Mouse (Mus musculus): ENCODE data around the gene Ngrn. TPM values are rescaled to one million over a fixed set of nuclear protein-coding genes. Genes with fewer than 3 reads are reported as not detected.

The Ngrn gene
- polyA plus RNA-seq, 1 experiment: 21.6 TPM

DNA sequence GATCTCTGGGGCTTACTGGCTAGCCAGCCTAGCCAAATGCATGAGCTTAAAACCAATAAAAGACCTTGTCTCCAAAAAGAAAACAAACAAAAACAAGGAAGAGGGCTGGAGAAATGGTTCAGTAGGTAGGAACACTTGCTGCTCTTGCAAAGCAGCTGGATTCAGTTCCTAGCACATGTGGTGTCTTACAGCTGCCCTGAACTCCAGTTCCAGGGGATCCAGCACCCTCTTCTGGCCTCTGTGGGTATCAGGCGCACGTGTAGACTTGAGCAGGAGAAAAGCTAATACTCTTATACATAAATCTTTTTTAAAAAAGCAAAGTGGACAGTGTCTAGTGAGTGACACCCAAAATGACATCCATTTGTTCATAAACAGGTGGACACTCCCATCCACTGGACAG lies 40.5 kb downstream of the Ngrn start:
- H3K4me3 ChIP-seq (ENCODE audit: insufficient read depth, low read depth, low read length): no peak overlapping the region
- H3K36me3 ChIP-seq (ENCODE audit: control insufficient read depth, insufficient read depth, low read length): no peaks in the 10 kb centered on the region
- no peak for DNase-seq
- 80% methylated on average over 2 of the region's 2 CpGs for WGBS
- no peaks in the 10 kb centered on the region for H3K27me3 ChIP-seq (replicated peaks; ENCODE audit: control insufficient read depth, insufficient read depth, low read length)
- H3K27ac ChIP-seq (ENCODE audit: insufficient read depth, low read depth, low read length): no peak overlapping the region
- no peak for TF ChIP-seq CTCF (conservative IDR thresholded peaks at IDR 0.05; ENCODE audit: insufficient read depth, insufficient read length, low read depth, low read length)
- TF ChIP-seq POLR2A (IDR thresholded peaks at IDR 0.05; ENCODE audit: low read depth, low read length): no peak
- no peaks in the 10 kb centered on the region for H3K4me1 ChIP-seq (ENCODE audit: control insufficient read depth, insufficient read depth, low read length)

GRCm38 (mm10) chr7:80307766-80308165 lies 46.8 kb downstream of the Ngrn start:
- H3K36me3 ChIP-seq (ENCODE audit: control insufficient read depth, insufficient read depth, low read length): no peaks in the 10 kb centered on the region
- H3K27ac ChIP-seq (ENCODE audit: insufficient read depth, low read depth, low read length): no peak overlapping the region
- 67% methylated on average over 3 of the region's 3 CpGs for WGBS
- TF ChIP-seq CTCF (conservative IDR thresholded peaks at IDR 0.05; ENCODE audit: insufficient read depth, insufficient read length, low read depth, low read length) (no peak), POLR2A (IDR thresholded peaks at IDR 0.05; ENCODE audit: low read depth, low read length) (no peak)
- no peaks in the 10 kb centered on the region for H3K27me3 ChIP-seq (replicated peaks; ENCODE audit: control insufficient read depth, insufficient read depth, low read length)
- no peaks in the 10 kb centered on the region for H3K4me1 ChIP-seq (ENCODE audit: control insufficient read depth, insufficient read depth, low read length)
- no peak for DNase-seq
- no peak overlapping the region for H3K4me3 ChIP-seq (ENCODE audit: insufficient read depth, low read depth, low read length)

DNA sequence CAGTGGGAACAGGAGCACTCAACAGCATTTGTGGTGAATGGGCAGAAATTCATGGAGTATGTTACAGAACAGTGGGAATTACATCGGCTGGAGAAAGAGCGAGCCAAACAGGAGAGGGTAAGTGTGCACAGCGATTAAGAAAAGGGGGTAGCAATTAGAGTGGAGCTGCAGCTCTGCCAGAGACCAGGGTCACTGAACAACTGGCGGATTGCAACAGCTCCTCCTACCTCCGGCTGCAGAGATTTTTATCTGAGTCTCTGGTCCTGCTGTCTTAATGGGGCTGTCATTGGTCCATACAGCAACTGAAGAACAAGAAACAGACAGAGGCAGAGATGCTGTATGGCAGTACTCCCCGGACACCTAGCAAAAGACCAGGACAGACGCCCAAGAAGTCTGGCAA lies 49.8 kb downstream of the Ngrn start:
- DNase-seq: no peak
- Histone ChIP-seq H3K4me1 (ENCODE audit: control insufficient read depth, insufficient read depth, low read length) (no peaks in the 10 kb centered on the region), H3K27ac (ENCODE audit: insufficient read depth, low read depth, low read length) (no peak overlapping the region), H3K36me3 (ENCODE audit: control insufficient read depth, insufficient read depth, low read length) (no peaks in the 10 kb centered on the region), H3K4me3 (ENCODE audit: insufficient read depth, low read depth, low read length) (no peak overlapping the region), H3K27me3 (replicated peaks; ENCODE audit: control insufficient read depth, insufficient read depth, low read length) (no peaks in the 10 kb centered on the region)
- TF ChIP-seq POLR2A (IDR thresholded peaks at IDR 0.05; ENCODE audit: low read depth, low read length): no peak
- no peak for TF ChIP-seq CTCF (conservative IDR thresholded peaks at IDR 0.05; ENCODE audit: insufficient read depth, insufficient read length, low read depth, low read length)
- 79% methylated on average over 7 of the region's 7 CpGs for WGBS

Other genes with a start within 250 kb of the Ngrn start
- gene Zfp710, start 236.4 kb upstream of the Ngrn start, polyA plus RNA-seq (2012; rRNA removed): 22.6 and 26.4 TPM in 2 replicates
- 651 and 688 TPM in 2 replicates for gene Idh2, start 145.8 kb upstream of the Ngrn start, polyA plus RNA-seq (2012; rRNA removed)
- 24.4 and 26.3 TPM in 2 replicates for gene Sema4b, start 74.4 kb upstream of the Ngrn start, polyA plus RNA-seq (2012; rRNA removed)
- 333 and 344 TPM in 2 replicates for gene Cib1, start 28.4 kb upstream of the Ngrn start, polyA plus RNA-seq (2012; rRNA removed)
- gene Gdpgp1, start 28.4 kb upstream of the Ngrn start, polyA plus RNA-seq (2012; rRNA removed): 2.4 and 2.6 TPM in 2 replicates
- 1.4 and 1.7 TPM in 2 replicates for gene Ttll13, start 14.8 kb upstream of the Ngrn start, polyA plus RNA-seq (2012; rRNA removed)
- 8.8 and 10.1 TPM in 2 replicates for gene Vps33b, start 8.4 kb downstream of the Ngrn start, polyA plus RNA-seq (2012; rRNA removed)
- 1.6 and 1.7 TPM in 2 replicates for gene Prc1, start 33.2 kb downstream of the Ngrn start, polyA plus RNA-seq (2012; rRNA removed)
- gene Rccd1, start 63.2 kb downstream of the Ngrn start, polyA plus RNA-seq (2012; rRNA removed): 3.7 and 5.3 TPM in 2 replicates
- 53.3 and 81.0 TPM in 2 replicates for gene Unc45a, start 79.8 kb downstream of the Ngrn start, polyA plus RNA-seq (2012; rRNA removed)
- gene Hddc3, start 81.9 kb downstream of the Ngrn start, polyA plus RNA-seq (2012; rRNA removed): 66.3 and 86.4 TPM in 2 replicates
- 40.4 and 49.9 TPM in 2 replicates for gene Man2a2, start 110.2 kb downstream of the Ngrn start, polyA plus RNA-seq (2012; rRNA removed)
- gene Fes, start 126.7 kb downstream of the Ngrn start, polyA plus RNA-seq (2012; rRNA removed): 10.0 and 10.8 TPM in 2 replicates
- 145 and 172 TPM in 2 replicates for gene Furin, start 144.2 kb downstream of the Ngrn start, polyA plus RNA-seq (2012; rRNA removed)